Mouse (Mus musculus) lung, postnatal 0 days (tissue): ENCODE results near the gene Abtb2.

Experiments
- CTCF ChIP-seq: IDR thresholded peaks from 2 replicates; pipeline ENCODE4 v1.5.1; 2016; ENCODE audit warnings: antibody characterized with exemption, mild to moderate bottlenecking
- EP300 ChIP-seq: IDR thresholded peaks from 2 replicates; pipeline ENCODE4 v1.6.1; 2016; ENCODE audit warnings: antibody characterized with exemption, mild to moderate bottlenecking, control low read depth

DNA sequence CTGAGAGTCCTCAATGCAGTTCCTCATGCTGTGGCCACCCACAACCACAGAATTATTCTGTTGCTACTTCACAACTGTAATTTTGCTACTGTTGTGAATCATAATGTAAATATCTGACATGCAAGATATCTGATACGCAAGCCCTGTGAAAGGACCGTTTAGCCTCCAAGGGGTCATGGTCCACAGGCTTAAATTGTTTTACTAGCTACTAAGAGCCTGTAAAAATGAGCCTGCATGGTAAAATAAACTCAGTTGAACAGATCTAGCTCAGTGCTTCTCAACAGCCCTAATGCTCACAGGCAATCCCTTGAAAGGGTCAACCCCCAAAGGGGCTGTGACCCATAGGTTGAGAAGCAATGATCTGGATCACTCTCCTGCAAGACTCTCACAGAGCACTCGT is 183.0 kb downstream of the Abtb2 start:
- TF ChIP-seq EP300, result no peak
- no peak for TF ChIP-seq CTCF
